Mouse (Mus musculus): Measurements from ENCODE around the gene Ncapd2. TPM values are rescaled to one million over a fixed set of nuclear protein-coding genes. Genes with fewer than 3 reads are reported as not detected.

Ncapd2 gene
- polyA plus RNA-seq (2016; fragmentation: Nextera tagmentation; extraction: Ambion mirVana) = 140 and 142 TPM in 2 replicates

DNA sequence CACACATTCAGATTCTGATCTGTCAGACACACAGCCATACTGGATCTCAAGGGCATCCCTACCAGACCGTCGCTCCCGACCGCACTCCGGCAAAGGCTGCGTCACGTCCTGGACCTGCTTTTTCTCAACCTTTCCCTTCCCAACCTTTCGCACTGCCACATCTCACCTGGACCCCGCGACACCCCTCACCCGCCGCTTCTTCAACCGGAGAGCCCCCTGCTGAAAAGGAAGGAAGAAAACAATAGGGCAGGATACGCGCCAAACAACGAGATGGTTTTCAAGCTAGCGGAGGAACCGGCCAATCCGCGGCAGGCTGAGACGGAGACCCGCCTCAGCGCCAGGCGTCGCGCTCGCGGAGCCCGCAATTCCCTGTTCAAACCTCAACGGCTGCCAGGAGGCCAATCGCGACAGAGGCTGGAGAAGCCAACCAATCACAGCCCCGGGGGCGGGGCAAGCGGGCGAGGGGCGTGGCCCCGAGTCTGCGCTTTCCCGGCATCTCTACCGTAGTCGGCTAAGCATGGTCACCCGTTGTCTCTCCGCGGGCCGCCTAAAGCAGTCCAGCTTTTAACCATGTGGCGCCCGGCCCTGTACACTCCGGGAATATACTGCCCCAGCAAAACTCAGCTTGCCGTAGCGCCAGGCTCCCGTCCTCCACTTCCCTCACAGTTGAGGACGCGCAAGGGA is at the start of gene Ncapd2, which contains the start of gene Mrpl51:
Ncapd2 (minus strand) TSS at position 370 of the 684 bp plus-strand sequence.
Mrpl51 (plus strand) TSS at position 470 of the 684 bp plus-strand sequence.
- Histone ChIP-seq H3K36me3 (peaks cover 43% of the 10 kb centered on the region), H3K27ac (peak within 1 kb of the TSS; percentile 99), H3K9me3 (replicated peaks) (no peaks in the 10 kb centered on the region), H3K27me3 (no peaks in the 10 kb centered on the region), H3K4me1 (peaks cover 14% of the 10 kb centered on the region), H3K4me3 (peak within 1 kb of the TSS; percentile 64), H3K9ac (peak within 1 kb of the TSS; percentile 78), H3K4me2 (replicated peaks) (peak within 1 kb of the TSS; percentile 66)
- peak; percentile 99 for ATAC-seq (ENCODE audit: low FRiP score)
- under 1% methylated on average over 54 of the region's 54 CpGs for WGBS

DNA sequence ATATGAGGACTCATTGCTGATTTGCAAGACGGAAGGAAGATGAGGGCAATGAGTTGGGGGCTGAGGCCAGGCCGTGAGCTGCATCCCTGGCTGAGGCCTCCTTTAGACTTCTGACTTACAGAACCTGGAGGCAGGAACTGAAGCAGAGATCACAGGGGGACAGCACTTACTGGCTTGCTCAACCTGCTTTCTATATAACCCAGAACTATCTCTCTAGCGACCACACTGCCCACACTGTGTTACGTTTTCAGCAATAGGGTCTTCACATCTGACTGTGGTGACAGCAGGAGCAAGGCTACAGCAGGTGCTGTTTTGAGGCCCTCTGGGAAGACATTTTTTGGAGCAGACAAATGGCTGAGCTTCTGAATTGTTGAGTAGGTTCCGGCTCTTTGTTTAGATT is 49.1 kb upstream of the Ncapd2 start:
- ATAC-seq (ENCODE audit: low FRiP score) = no peak
- H3K4me3 ChIP-seq = no peak overlapping the region
- no peaks in the 10 kb centered on the region for H3K27me3 ChIP-seq
- H3K9ac ChIP-seq = no peak overlapping the region
- H3K9me3 ChIP-seq (replicated peaks) = no peaks in the 10 kb centered on the region
- no peak overlapping the region for H3K27ac ChIP-seq
- no peaks in the 10 kb centered on the region for H3K36me3 ChIP-seq
- H3K4me1 ChIP-seq = no peaks in the 10 kb centered on the region
- WGBS = 87% methylated on average over 5 of the region's 5 CpGs
- no peak overlapping the region for H3K4me2 ChIP-seq (replicated peaks)

DNA sequence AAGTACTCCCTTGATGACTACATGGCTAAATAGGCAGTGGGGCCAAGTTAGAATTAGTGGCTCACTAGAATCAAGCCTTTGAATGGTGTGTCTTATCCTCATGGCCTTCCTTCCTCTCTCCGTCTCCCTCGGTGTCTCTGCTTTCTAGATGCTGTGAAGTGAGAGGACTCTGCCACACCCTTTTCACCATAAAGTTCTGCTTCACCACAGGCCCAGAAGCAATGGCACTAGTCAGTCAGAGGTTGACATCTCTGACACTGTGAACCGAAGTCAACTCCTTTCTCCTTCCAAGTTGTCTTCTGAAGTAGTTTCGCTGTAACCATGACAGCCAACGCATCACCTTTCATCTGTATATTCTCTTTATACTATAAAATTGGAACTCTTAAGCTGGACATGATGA is 48.0 kb upstream of the Ncapd2 start:
- H3K9ac ChIP-seq = no peak overlapping the region
- H3K4me2 ChIP-seq (replicated peaks) = no peak overlapping the region
- no peaks in the 10 kb centered on the region for H3K27me3 ChIP-seq
- H3K9me3 ChIP-seq (replicated peaks) = no peaks in the 10 kb centered on the region
- WGBS = 93% methylated on average over 5 of the region's 5 CpGs
- no peaks in the 10 kb centered on the region for H3K4me1 ChIP-seq
- ATAC-seq (ENCODE audit: low FRiP score) = no peak
- H3K27ac ChIP-seq = no peak overlapping the region
- H3K36me3 ChIP-seq = no peaks in the 10 kb centered on the region
- H3K4me3 ChIP-seq = no peak overlapping the region

DNA sequence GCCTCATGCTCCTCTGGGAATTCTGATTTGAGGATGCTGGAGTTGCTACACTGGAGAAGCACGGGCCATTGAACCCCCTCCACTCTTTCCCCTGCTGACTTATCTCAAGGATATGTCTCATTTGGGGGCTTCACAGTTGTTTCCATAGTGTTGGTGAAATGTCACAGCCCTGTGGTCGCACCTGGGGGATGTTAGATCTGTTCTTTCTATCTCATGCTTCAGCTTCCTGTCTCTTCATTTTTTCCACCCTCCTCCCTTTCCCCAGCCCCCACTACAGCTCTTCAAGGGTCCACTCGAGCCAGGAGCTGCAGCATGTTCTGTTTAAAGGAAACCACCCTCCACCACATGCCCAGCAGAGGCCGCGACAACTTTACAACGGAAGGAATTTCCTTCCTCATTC is 46.9 kb upstream of the Ncapd2 start:
- Histone ChIP-seq H3K27me3 (no peaks in the 10 kb centered on the region), H3K4me1 (no peaks in the 10 kb centered on the region), H3K36me3 (no peaks in the 10 kb centered on the region), H3K9ac (no peak overlapping the region), H3K27ac (no peak overlapping the region), H3K4me3 (no peak overlapping the region), H3K9me3 (replicated peaks) (no peaks in the 10 kb centered on the region), H3K4me2 (replicated peaks) (no peak overlapping the region)
- 82% methylated on average over 6 of the region's 6 CpGs for WGBS
- ATAC-seq (ENCODE audit: low FRiP score) = no peak

DNA sequence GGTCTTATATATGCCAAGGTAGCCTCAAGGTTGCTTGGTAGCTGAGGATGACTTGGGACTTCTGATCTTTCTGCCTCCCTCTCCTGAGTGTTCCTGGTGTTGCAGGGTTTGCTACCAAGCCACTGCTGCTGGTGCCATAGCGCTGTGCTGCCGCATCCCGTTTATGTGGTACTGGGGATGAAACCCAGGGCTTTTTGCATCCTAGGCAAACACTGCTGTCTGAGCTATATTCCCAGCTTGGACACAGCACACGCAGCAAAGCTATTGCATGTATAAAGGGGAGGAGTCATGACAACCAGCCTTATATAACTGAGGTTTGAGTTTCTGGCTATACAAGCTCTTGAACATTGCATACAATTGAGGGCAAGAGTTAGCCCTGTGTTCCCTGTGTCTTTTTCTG is 45.9 kb upstream of the Ncapd2 start:
- Histone ChIP-seq H3K9ac (no peak overlapping the region), H3K27ac (no peak overlapping the region), H3K27me3 (no peaks in the 10 kb centered on the region), H3K4me3 (no peak overlapping the region), H3K9me3 (replicated peaks) (no peaks in the 10 kb centered on the region), H3K4me2 (replicated peaks) (no peak overlapping the region), H3K36me3 (no peaks in the 10 kb centered on the region), H3K4me1 (no peaks in the 10 kb centered on the region)
- no peak for ATAC-seq (ENCODE audit: low FRiP score)
- 84% methylated on average over 4 of the region's 4 CpGs for WGBS

DNA sequence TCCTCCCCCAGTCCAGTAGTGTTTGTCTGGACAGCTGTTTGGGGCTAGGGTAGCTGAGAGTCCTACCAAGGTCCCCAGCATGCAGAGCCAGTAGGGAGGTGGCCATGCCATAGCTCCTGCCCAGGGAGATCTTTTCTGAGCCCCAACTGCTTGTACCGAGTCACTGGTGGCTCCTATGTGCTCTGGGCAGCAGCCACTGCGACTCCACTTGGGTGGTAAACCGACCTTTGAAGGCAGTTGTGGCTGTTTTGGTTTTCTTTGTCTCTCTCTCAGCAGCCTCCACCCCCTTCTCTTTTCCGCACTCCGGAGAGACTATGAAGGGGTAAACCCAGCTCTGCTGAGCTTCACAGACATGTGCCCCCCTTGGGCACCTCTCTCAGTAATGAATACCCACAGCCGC is 45.3 kb upstream of the Ncapd2 start, which contains the start of gene Cd27:
Cd27 (minus strand) TSS at position 229 of the 400 bp plus-strand sequence.
- ATAC-seq (ENCODE audit: low FRiP score) = no peak
- H3K27ac ChIP-seq = no peak within 1 kb of the TSS
- 29% methylated on average over 6 of the region's 6 CpGs for WGBS
- H3K27me3 ChIP-seq = no peaks in the 10 kb centered on the region
- H3K4me1 ChIP-seq = peaks cover 4% of the 10 kb centered on the region
- no peak within 1 kb of the TSS for H3K4me3 ChIP-seq
- no peak within 1 kb of the TSS for H3K4me2 ChIP-seq (replicated peaks)
- no peaks in the 10 kb centered on the region for H3K36me3 ChIP-seq
- no peak within 1 kb of the TSS for H3K9ac ChIP-seq
- no peaks in the 10 kb centered on the region for H3K9me3 ChIP-seq (replicated peaks)

DNA sequence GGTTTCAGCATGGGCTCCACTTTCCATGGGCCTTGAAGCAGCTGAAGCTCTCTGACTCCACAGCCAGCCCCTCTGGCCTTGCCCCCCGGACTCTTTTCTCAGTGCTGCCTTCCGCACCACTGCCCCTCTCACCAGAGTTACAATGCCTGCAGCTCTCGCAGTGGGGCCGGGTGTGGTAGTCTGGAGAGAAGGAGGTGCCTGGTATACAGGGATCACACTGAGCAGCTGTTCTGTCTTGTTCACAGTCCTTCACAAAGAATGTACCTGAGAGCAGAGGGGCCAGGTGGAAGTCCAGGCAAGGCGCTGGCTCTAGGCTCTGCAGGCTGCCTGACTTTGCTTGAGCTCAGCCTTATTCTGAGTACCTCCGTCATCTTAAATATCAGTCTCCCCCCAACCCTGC is 44.8 kb upstream of the Ncapd2 start:
- H3K9ac ChIP-seq = no peak overlapping the region
- H3K27me3 ChIP-seq = no peaks in the 10 kb centered on the region
- no peak for ATAC-seq (ENCODE audit: low FRiP score)
- H3K4me2 ChIP-seq (replicated peaks) = no peak overlapping the region
- no peaks in the 10 kb centered on the region for H3K36me3 ChIP-seq
- no peaks in the 10 kb centered on the region for H3K9me3 ChIP-seq (replicated peaks)
- WGBS = 50% methylated on average over 6 of the region's 6 CpGs
- H3K4me3 ChIP-seq = no peak overlapping the region
- H3K27ac ChIP-seq = no peak overlapping the region
- H3K4me1 ChIP-seq = peaks cover 9% of the 10 kb centered on the region

DNA sequence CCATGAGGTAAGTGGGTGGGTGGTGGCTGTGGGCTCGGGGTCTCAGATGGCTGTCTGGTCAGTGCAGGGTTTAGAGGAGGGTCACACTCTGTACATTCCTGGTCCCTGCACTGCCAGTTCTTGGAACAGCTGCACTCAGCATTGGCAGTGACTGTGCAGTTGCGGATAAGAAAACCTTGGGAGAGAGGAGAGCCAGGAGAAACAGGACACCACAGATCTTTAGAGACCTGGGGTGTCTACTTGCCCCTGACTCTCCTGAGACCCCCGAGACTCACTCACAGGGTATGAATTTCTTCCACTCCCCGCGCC is 43.0 kb upstream of the Ncapd2 start:
- no peak overlapping the region for H3K9ac ChIP-seq
- WGBS = 71% methylated on average over 5 of the region's 5 CpGs
- H3K4me3 ChIP-seq = no peak overlapping the region
- no peak for ATAC-seq (ENCODE audit: low FRiP score)
- no peak overlapping the region for H3K4me2 ChIP-seq (replicated peaks)
- H3K9me3 ChIP-seq (replicated peaks) = no peaks in the 10 kb centered on the region
- no peak overlapping the region for H3K27ac ChIP-seq
- no peaks in the 10 kb centered on the region for H3K27me3 ChIP-seq
- H3K4me1 ChIP-seq = peaks cover 18% of the 10 kb centered on the region
- H3K36me3 ChIP-seq = no peaks in the 10 kb centered on the region

DNA sequence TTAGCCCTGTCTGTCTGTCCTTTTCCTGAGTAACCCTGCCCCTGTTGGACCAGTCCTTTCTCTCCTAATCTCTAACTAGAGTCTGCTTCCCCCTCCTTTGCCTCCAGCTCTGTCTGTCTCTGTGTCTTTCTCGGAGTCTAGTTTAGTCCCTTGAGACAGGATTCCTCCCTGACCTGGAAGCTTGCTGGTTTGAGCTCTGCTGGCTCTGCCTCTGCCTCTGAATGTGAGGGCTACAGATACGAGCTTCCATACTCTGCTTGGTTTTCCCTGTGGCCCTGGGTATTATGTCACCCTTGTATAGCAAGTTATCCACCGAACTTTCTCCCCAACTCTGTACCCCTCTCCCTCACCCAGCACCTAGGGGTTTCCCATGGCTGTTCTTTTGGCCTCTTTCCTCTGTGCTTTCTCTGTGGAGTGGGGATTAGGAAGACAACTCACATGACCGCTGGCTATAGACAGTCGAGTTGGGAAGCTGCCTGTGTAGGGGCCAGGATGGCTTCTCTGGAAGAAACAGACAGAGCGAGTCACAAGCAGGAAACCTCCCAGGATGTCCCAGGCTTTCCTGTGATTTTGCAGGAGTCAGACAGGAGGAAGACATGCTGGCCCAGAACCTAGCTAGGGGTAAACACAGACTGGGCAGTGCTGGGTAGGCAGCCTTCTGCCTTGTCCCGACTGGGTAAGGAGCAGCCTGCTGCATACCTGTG is 42.5 kb upstream of the Ncapd2 start:
- H3K9ac ChIP-seq = no peak overlapping the region
- no peaks in the 10 kb centered on the region for H3K9me3 ChIP-seq (replicated peaks)
- no peaks in the 10 kb centered on the region for H3K27me3 ChIP-seq
- no peak overlapping the region for H3K27ac ChIP-seq
- H3K4me1 ChIP-seq = peaks cover 18% of the 10 kb centered on the region
- H3K4me3 ChIP-seq = no peak overlapping the region
- no peak for ATAC-seq (ENCODE audit: low FRiP score)
- no peaks in the 10 kb centered on the region for H3K36me3 ChIP-seq
- 71% methylated on average over 7 of the region's 7 CpGs for WGBS
- H3K4me2 ChIP-seq (replicated peaks) = no peak overlapping the region

DNA sequence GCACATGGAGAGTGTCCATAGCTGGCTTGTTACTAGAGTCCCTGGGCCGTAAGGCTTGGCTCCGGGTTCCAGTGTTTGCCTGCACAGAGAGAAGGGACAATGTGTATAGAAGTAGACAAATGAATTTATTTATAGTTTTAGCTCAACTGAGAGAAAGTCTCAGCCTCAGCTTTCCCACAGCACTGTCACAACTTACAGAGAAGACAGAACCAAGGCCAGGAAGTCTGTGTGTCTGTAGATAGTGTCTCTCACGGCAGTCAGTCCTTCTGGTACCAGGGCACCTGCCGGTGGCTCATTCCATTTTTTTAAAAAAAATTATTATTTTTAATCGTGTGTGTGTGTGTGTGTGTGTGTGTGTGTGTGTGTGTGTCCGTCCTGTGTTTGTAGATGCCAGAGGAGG is 41.0 kb upstream of the Ncapd2 start:
- Histone ChIP-seq H3K9me3 (replicated peaks) (no peaks in the 10 kb centered on the region), H3K4me3 (no peak overlapping the region), H3K27me3 (no peaks in the 10 kb centered on the region), H3K4me1 (peaks cover 18% of the 10 kb centered on the region), H3K36me3 (no peaks in the 10 kb centered on the region), H3K27ac (no peak overlapping the region), H3K4me2 (replicated peaks) (no peak overlapping the region), H3K9ac (no peak overlapping the region)
- ATAC-seq (ENCODE audit: low FRiP score) = no peak
- WGBS = 82% methylated on average over 6 of the region's 6 CpGs

DNA sequence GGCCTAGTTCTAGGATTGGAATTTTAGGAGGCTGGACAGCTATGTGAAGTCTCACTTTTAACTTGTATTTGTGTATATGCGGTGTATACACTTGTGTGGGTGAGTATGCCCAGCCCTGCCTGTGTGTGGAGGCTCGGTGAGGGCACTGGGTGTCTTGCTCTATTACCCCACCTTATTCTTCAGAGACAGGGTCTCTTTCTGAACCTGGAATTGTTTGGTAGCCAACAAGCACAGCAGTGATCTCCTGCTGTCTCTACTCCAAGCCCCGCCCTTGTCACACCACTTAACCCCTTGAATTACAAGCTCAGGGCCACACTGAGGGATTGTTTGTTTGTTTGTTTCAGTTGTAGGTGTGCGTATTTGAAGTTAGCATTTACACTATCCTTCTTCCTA is 40.5 kb upstream of the Ncapd2 start:
- H3K27me3 ChIP-seq = no peaks in the 10 kb centered on the region
- WGBS = 59% methylated on average over 4 of the region's 4 CpGs
- peak overlapping the region; percentile 89 for H3K4me2 ChIP-seq (replicated peaks)
- peaks cover 18% of the 10 kb centered on the region for H3K4me1 ChIP-seq
- no peaks in the 10 kb centered on the region for H3K9me3 ChIP-seq (replicated peaks)
- H3K4me3 ChIP-seq = peak overlapping the region; percentile 43
- ATAC-seq (ENCODE audit: low FRiP score) = peak; percentile 15; the same call in 1 of the 2 replicates
- H3K36me3 ChIP-seq = no peaks in the 10 kb centered on the region
- H3K9ac ChIP-seq = peak overlapping the region; percentile 69; the same call in 1 of the 2 replicates
- no peak overlapping the region for H3K27ac ChIP-seq

DNA sequence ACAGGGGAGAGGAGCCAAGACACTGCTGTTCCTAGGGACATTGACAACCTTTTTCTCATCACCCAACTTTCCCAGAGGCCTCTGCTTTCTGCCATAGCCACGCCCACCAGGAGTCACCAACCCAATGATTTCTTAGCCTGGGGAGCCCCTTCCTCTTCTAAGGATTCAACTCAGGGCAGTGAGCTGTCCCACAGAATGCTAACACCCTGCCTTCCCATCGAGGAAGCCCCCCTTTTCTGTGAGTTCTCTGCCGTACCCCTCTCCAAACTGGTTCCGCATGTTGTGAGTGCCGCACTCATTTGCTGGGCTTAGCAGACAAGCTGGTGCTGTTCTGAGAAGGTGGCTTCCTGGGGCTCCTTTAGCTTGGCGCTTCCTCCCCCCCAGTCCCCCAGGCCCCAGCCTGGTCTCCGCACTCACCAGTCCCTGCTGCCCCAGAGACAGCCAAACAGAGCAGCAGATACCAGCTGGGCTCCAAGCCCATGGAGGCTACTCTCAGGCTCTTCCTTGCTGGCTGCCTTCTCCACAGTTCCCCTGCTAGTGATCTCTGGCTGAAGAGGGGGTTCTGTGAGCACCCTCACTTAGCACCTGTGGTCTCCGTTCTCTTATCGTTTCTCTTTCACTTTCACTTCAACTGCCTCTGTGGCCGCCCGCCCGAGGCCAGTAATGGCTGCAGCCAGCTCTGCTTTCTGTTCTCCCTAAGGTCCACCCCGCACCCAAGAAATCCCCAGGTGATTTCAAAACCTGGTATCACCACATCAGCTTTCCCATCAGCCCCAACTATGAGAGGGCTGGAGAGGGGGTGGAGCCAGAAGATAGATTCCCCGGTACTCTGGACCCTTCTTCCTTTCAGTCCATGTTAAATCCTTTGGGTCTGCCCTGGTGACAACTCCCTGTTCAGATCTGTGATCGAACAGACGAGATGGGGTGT is 39.9 kb upstream of the Ncapd2 start, which contains the start of gene Tapbpl:
Tapbpl (minus strand) TSS at position 744 of the 928 bp plus-strand sequence.
- Histone ChIP-seq H3K9ac (peak within 1 kb of the TSS; percentile 69), H3K27ac (peak within 1 kb of the TSS; percentile 71), H3K4me2 (replicated peaks) (peak within 1 kb of the TSS; percentile 89), H3K9me3 (replicated peaks) (no peaks in the 10 kb centered on the region), H3K4me3 (peak within 1 kb of the TSS; percentile 43), H3K4me1 (peaks cover 18% of the 10 kb centered on the region), H3K27me3 (no peaks in the 10 kb centered on the region), H3K36me3 (no peaks in the 10 kb centered on the region)
- 7% methylated on average over 16 of the region's 16 CpGs for WGBS
- peak; percentile 59 for ATAC-seq (ENCODE audit: low FRiP score)

Measured in hindbrain, embryonic 12.5 days (tissue).